Mouse (Mus musculus): ENCODE data around the gene Aldh3a1. TPM values are rescaled to one million over a fixed set of nuclear protein-coding genes. Genes with fewer than 3 reads are reported as not detected.
A peak's percentile ranks its signal among the peaks of the same experiment; 100 is the strongest.

The Aldh3a1 gene
- polyA plus RNA-seq, 1 experiment from 2014 or later = not detected

DNA sequence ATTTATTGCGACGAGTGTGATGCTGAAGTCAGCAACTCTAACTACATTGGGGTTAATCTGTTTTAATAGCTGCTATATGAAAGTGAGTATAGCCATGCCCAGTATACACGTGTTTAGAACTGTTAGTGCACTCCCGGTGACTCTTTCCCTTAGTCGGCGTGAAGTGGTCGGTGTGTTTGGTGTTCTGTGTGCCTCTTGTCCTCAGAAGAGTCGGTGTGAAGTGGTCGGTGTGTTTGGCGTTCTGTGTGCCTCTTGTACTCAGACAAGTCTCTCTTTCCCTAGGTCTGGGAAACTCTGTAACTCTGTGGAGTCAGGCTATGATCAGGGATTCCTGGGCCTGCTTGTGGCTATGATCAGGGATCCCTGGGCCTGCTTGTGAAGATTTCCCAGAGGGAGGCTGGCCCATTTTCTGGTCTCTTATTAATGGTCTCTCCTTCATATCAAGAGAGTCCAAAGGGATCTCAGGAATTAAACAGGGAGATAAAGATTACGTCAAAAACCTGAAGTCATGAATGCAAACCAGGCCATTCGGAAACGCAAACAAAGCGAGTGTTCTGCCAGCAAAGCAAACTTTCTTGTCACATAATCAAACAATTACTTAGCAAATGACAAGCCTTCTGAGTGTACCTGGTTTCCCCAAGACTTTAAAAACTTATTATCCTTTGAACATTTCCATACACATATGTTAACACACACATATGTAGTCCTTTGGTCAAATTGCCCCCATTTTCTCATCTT, 10.6 kb upstream of the Aldh3a1 start:
- Histone ChIP-seq H3K9ac (no peak overlapping the region), H3K4me1 (ENCODE audit: insufficient read depth) (no peaks in the 10 kb centered on the region), H3K36me3 (ENCODE audit: insufficient read depth) (no peaks in the 10 kb centered on the region), H3K27ac (ENCODE audit: low read depth) (no peak overlapping the region), H3K4me2 (no peak overlapping the region), H3K9me3 (ENCODE audit: low read depth, low read length) (no peaks in the 10 kb centered on the region), H3K4me3 (ENCODE audit: low read depth, low read length) (no peak overlapping the region), H3K27me3 (ENCODE audit: insufficient read depth, low read length) (no peaks in the 10 kb centered on the region)
- 61% methylated on average over 14 of the region's 14 CpGs for WGBS
- ATAC-seq (ENCODE audit: insufficient read depth) (no peak), DNase-seq (no peak)
- no peak for TF ChIP-seq CTCF (IDR thresholded peaks at IDR 0.05; ENCODE audit: low read depth)

DNA sequence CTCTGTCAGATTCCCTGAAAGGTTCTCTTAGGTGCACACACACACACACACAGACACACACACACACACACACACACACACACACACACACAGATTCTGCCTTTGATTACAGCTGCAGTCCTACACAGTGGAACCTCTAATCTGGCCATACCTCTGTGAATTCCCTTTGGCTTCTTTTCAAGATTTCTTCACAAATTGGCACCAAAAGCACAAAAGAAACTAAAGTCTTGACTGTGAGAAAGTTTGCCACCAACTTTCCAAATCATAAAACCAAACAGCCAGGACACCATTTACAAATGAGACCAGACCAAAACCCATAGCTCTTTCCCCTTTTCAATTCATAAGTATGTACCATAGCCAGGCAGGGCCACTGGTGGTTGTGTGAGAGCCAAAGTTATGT, 9.4 kb upstream of the Aldh3a1 start:
- H3K27me3 ChIP-seq (ENCODE audit: insufficient read depth, low read length) = no peaks in the 10 kb centered on the region
- no peak overlapping the region for H3K27ac ChIP-seq (ENCODE audit: low read depth)
- no peak overlapping the region for H3K4me2 ChIP-seq
- H3K4me3 ChIP-seq (ENCODE audit: low read depth, low read length) = no peak overlapping the region
- no peaks in the 10 kb centered on the region for H3K36me3 ChIP-seq (ENCODE audit: insufficient read depth)
- no peaks in the 10 kb centered on the region for H3K4me1 ChIP-seq (ENCODE audit: insufficient read depth)
- ATAC-seq (ENCODE audit: insufficient read depth) (no peak), DNase-seq (no peak)
- no peaks in the 10 kb centered on the region for H3K9me3 ChIP-seq (ENCODE audit: low read depth, low read length)
- H3K9ac ChIP-seq = no peak overlapping the region
- no peak for TF ChIP-seq CTCF (IDR thresholded peaks at IDR 0.05; ENCODE audit: low read depth)

DNA sequence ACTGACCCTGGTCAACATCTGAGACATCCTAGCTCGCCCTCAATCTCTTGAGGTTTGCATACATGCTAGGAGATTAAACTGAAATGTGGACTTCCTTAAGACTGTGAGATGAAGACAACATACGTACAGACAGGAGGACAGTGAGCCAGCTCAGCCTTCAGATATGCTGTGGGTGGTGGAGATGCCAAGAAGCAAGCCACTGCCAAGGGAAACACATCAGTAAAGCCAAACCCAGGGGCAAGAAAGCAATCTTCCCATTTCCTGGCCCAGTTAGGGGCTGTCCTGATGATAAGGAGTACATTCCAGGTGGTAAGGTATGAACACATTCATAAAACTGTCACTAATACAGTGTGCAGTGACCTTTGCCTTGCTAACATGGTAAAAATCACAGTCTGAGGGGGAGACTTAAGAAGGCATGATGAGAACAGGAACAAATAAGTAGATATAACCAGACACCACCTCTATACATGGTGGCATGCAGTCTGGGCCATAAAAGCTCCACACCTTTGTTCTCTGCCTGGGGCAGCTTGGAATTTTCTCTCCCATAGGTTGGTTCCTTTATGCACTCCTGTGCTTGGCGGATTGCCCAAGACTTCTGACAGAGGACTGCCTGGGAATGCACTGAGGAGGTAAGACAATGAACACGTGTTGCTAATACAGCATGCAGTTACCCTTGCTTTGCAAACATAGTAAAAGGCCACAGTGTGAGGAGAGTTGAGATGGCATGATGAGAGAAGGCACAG, 7.5 kb upstream of the Aldh3a1 start:
- 52% methylated on average over 4 of the region's 4 CpGs for whole genome bisulfite sequencing
- no peaks in the 10 kb centered on the region for H3K4me1 ChIP-seq (ENCODE audit: insufficient read depth)
- no peak overlapping the region for H3K4me3 ChIP-seq (ENCODE audit: low read depth, low read length)
- no peak overlapping the region for H3K4me2 ChIP-seq
- no peaks in the 10 kb centered on the region for H3K9me3 ChIP-seq (ENCODE audit: low read depth, low read length)
- H3K9ac ChIP-seq = no peak overlapping the region
- TF ChIP-seq CTCF (IDR thresholded peaks at IDR 0.05; ENCODE audit: low read depth) = no peak
- no peak overlapping the region for H3K27ac ChIP-seq (ENCODE audit: low read depth)
- DNase-seq (peak; percentile 61), ATAC-seq (ENCODE audit: insufficient read depth) (no peak)
- no peaks in the 10 kb centered on the region for H3K36me3 ChIP-seq (ENCODE audit: insufficient read depth)
- no peaks in the 10 kb centered on the region for H3K27me3 ChIP-seq (ENCODE audit: insufficient read depth, low read length)

DNA sequence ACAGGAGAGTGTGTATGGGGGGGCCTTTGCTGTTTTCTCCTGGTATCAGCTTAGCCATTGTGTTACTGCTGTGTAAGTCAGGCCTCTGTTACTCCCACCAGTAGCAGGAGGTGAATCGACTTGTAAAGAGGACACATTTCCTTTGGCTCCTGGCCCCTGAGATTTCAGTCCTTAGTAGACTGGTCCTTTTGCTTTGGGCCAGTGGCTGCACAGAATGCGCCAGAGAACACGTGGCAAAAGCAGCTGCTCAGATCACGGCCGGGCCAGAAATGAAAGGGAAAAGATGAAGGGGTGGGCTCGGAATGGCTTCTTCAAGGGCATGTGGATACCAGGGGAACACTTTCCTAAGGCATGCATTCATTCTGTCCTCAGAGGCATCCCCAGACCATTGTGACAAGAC, 5.2 kb upstream of the Aldh3a1 start:
- H3K4me3 ChIP-seq (ENCODE audit: low read depth, low read length) = no peak overlapping the region
- no peaks in the 10 kb centered on the region for H3K27me3 ChIP-seq (ENCODE audit: insufficient read depth, low read length)
- no peaks in the 10 kb centered on the region for H3K9me3 ChIP-seq (ENCODE audit: low read depth, low read length)
- WGBS = 77% methylated on average over 6 of the region's 6 CpGs
- H3K4me2 ChIP-seq = no peak overlapping the region
- ATAC-seq (ENCODE audit: insufficient read depth) (no peak), DNase-seq (no peak)
- no peak overlapping the region for H3K27ac ChIP-seq (ENCODE audit: low read depth)
- H3K4me1 ChIP-seq (ENCODE audit: insufficient read depth) = no peaks in the 10 kb centered on the region
- no peak overlapping the region for H3K9ac ChIP-seq
- no peak for TF ChIP-seq CTCF (IDR thresholded peaks at IDR 0.05; ENCODE audit: low read depth)
- H3K36me3 ChIP-seq (ENCODE audit: insufficient read depth) = no peaks in the 10 kb centered on the region

DNA sequence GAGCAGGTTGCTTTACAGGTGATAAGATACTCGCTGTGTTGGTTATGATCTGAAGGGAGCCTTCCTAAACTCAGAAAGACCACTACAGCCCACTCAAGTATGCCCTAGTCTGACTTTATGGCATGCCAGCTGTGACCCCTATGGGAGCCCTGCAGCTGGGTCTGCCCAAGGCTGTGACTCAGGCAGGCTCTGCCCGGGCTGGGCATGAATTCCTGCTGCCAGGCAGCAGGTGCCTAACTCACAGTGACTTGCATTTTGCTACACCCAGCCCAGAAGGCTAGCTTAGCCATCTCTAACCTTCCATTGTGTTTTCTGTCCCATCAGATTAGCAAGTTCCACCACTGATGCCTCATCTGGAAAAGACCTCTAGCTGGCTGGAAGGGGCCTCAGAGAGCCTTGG, 4.5 kb upstream of the Aldh3a1 start:
- no peak overlapping the region for H3K4me3 ChIP-seq (ENCODE audit: low read depth, low read length)
- ATAC-seq (ENCODE audit: insufficient read depth) = no peak
- WGBS = 75% methylated on average over 2 of the region's 2 CpGs
- no peak overlapping the region for H3K4me2 ChIP-seq
- H3K27ac ChIP-seq (ENCODE audit: low read depth) = no peak overlapping the region
- DNase-seq = no peak
- no peaks in the 10 kb centered on the region for H3K36me3 ChIP-seq (ENCODE audit: insufficient read depth)
- no peak for TF ChIP-seq CTCF (IDR thresholded peaks at IDR 0.05; ENCODE audit: low read depth)
- H3K9ac ChIP-seq = no peak overlapping the region
- no peaks in the 10 kb centered on the region for H3K4me1 ChIP-seq (ENCODE audit: insufficient read depth)
- no peaks in the 10 kb centered on the region for H3K27me3 ChIP-seq (ENCODE audit: insufficient read depth, low read length)
- no peaks in the 10 kb centered on the region for H3K9me3 ChIP-seq (ENCODE audit: low read depth, low read length)

DNA sequence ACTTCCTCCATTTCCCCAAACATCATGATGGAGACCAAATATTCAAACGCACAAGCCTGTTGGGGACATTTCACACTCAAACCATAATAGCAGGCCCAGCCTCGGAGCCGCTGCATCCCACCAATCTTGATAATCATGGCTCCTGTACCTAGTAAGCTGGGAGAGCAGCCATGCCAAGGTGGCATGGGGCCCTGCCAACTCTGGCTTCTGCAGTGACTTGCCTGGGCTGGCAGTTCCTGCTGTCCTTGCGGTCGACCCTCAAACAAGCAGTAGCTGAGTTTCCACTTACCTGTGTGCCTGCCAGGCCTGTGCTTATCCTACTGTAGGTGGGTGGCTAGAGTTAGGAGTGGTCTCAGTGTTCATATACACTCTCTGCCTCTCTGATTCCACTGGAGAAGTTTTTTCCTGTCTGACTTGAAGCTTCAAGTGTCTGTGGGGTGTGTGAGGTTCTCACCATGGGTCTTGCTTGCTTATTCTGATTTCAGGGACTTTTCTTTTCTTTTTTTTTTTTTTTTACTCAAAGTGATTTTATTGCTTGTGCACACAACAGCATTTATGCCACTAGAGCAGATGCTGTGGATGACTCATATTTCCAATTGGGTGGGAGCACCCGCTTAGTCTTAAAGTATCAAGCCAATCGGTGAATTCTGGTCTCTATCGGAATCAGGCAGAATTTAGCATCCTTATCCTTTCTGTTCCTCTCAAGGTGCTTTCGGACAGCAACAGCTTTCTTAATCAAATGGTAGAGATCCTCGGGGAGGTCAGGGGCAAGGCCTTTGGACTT, 2.0 kb upstream of the Aldh3a1 start:
- DNase-seq (no peak), ATAC-seq (ENCODE audit: insufficient read depth) (no peak)
- no peak for TF ChIP-seq CTCF (IDR thresholded peaks at IDR 0.05; ENCODE audit: low read depth)
- Histone ChIP-seq H3K4me1 (ENCODE audit: insufficient read depth) (no peaks in the 10 kb centered on the region), H3K36me3 (ENCODE audit: insufficient read depth) (no peaks in the 10 kb centered on the region), H3K4me3 (ENCODE audit: low read depth, low read length) (no peak overlapping the region), H3K27me3 (ENCODE audit: insufficient read depth, low read length) (no peaks in the 10 kb centered on the region), H3K9me3 (ENCODE audit: low read depth, low read length) (no peaks in the 10 kb centered on the region), H3K27ac (ENCODE audit: low read depth) (no peak overlapping the region), H3K4me2 (no peak overlapping the region), H3K9ac (no peak overlapping the region)
- 95% methylated on average over 9 of the region's 10 CpGs for WGBS

DNA sequence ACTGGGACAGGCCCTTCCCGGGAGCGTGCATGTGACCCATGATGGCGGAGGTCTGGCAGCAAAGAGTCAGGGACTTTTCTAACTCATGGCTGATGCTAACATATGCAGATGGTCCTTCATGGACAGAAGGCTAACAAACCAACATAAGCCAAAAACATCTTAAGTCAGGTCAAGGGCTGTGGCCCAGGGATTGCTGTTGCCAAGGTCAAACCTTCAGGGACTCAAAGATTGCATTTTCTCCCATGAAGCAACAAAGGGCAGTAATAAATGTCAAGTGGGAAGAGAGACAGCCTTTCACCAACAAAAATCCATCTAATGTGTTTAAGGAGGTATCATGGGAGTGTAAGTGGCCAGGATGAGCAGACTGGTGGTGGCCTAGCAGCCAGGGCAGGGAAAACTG, 1.2 kb upstream of the Aldh3a1 start:
- Histone ChIP-seq H3K9ac (no peak overlapping the region), H3K27me3 (ENCODE audit: insufficient read depth, low read length) (no peaks in the 10 kb centered on the region), H3K36me3 (ENCODE audit: insufficient read depth) (no peaks in the 10 kb centered on the region), H3K4me2 (no peak overlapping the region), H3K27ac (ENCODE audit: low read depth) (no peak overlapping the region), H3K4me1 (ENCODE audit: insufficient read depth) (no peaks in the 10 kb centered on the region), H3K4me3 (ENCODE audit: low read depth, low read length) (no peak overlapping the region), H3K9me3 (ENCODE audit: low read depth, low read length) (no peaks in the 10 kb centered on the region)
- 98% methylated on average over 3 of the region's 3 CpGs for WGBS
- DNase-seq = no peak
- no peak for ATAC-seq (ENCODE audit: insufficient read depth)
- TF ChIP-seq CTCF (IDR thresholded peaks at IDR 0.05; ENCODE audit: low read depth) = no peak

Measured in lung, embryonic 14.5 days (tissue).